In the genomic region with DNA sequence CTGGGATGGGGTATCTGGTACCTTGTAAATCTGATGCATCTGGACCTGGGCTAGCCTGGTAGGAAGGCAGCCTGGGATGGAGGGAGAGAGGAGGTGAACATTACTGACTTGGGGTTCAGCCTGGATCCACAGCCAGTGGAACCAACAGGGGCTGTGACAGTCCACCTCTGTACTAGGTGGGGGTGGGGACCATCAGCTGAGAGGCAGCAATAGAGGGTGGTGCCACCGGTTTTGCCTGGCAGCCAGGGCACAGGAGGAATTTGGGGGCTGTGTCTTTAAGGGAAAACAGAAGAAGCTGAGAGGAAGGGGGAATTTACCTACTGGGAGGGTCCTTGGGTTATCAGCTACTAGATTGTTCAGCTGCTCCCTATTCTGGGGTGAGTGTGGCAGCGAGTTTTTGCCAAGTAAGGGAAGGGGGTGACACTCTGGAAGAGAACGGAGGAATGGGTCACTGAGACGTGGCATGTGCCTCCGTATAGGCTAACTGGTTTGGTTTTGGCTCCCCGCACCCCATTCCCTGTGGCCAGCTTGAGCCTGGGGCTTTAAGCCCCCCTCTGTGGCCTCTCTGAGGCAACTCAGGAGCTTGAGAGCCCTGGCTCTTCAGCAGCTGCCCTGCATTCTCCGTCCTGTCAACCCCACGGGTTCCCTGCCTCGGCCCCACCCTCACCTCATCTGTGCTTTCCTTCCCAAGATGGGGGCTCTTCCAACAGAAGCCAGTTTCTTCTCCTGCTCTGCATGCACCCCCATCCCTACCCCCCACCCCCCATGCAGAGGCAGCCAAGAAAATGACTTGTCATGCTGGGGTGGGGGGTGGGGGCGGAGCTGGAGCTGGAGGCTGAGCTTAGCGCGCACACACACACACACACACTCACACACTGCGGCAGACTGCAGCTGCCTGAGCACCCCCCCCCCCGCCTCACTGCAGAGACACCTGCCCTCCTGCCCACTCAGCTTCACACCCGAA, we compare ENCODE assay signal across 8 mouse cellular contexts. TPM values are rescaled to one million over a fixed set of nuclear protein-coding genes. Genes with fewer than 3 reads are reported as not detected.
A peak's percentile ranks its signal among the peaks of the same experiment; 100 is the strongest.
DNase-seq lines count a peak whose midpoint lies in the region; ATAC-seq and TF ChIP-seq lines count a peak whose summit lies in the region.

No protein-coding gene starts in this region.

- intact Hi-C loops in heart, adult 2 months (cut with DNase I), result no loop called here

- H3K27me3 ChIP-seq in heart, adult 2 months (ENCODE audit: control insufficient read depth, insufficient read depth, low read length), result no peaks in the 10 kb centered on the region

- TF ChIP-seq CTCF in heart, adult 2 months (IDR thresholded peaks at IDR 0.05), result no peak

- H3K4me1 ChIP-seq in heart, adult 2 months (ENCODE audit: control insufficient read depth, insufficient read depth, low read length), result peaks cover 7% of the 10 kb centered on the region

- no peak for TF ChIP-seq EP300 in heart, adult 2 months (IDR thresholded peaks at IDR 0.05; ENCODE audit: insufficient read depth, low read depth, low read length)

- no peaks in the 10 kb centered on the region for H3K79me2 ChIP-seq in heart, adult 2 months (replicated peaks; ENCODE audit: control insufficient read depth, insufficient read depth, low read length)

- H3K9ac ChIP-seq in heart, adult 2 months (ENCODE audit: low read depth, low read length), result peak overlapping the region; percentile 33

- H3K27ac ChIP-seq in heart, adult 2 months, result peak overlapping the region; percentile 51

- WGBS in heart, adult 2 months, result 24% methylated on average over 13 of the region's 15 CpGs

- H3K36me3 ChIP-seq in heart, adult 2 months (ENCODE audit: control insufficient read depth, insufficient read depth, low read length), result no peaks in the 10 kb centered on the region

- DNase-seq in layer of hippocampus, adult 11-12 months (ENCODE audit: low spot score), result peak; percentile 66
- DNase-seq in layer of hippocampus, adult 9-10 months (ENCODE audit: low spot score), result no peak
- peak; percentile 66 to 70 for DNase-seq in cerebellum, adult 18-20 months
- DNase-seq in heart, adult 2 months, result peak in 1 of 2 experiments; percentile 50
- DNase-seq in layer of hippocampus, postnatal 25 days (ENCODE audit: extremely low spot score in 1 of 2, low spot score in 1 of 2), result peak; percentile 51 to 53
- DNase-seq in naive thymus-derived CD4-positive, alpha-beta T cell, adult 2 months (ENCODE audit: low read depth), result peak; percentile 45
- no peak for DNase-seq in adrenal gland, postnatal 25 days

- no peak for TF ChIP-seq POLR2A in heart, adult 2 months (IDR thresholded peaks at IDR 0.05; ENCODE audit: insufficient read depth, low read depth, low read length)

- H3K4me3 ChIP-seq in heart, adult 2 months, result peak overlapping the region; percentile 44

- ATAC-seq in megakaryocyte-erythroid progenitor cell, adult 5-6 weeks (replicated peaks; ENCODE audit: low FRiP score, low TSS enrichment, poor library complexity, severe bottlenecking), result no peak

RNA-seq across cellular contexts. Expression of a gene that starts 6.5 kb away (rescaled TPM):
- total RNA-seq in heart, adult 2 months (2021), result 1 to 10 TPM; 4.4 to 5.8 TPM
- polyA plus RNA-seq in heart, adult 2 months (2012; rRNA removed), result 3.1 and 4.3 TPM in 2 replicates
- 100 to 1,000 TPM; 513 to 580 TPM for total RNA-seq in layer of hippocampus, postnatal 25 days (2021)
- total RNA-seq in adrenal gland, postnatal 25 days (2021), result 4.9 and 6.2 TPM in 2 replicates
- 0.10 TPM in 1 of 2 replicates, not detected in the other for total RNA-seq in megakaryocyte-erythroid progenitor cell, adult 5-6 weeks (2014; fragmentation: Nextera tagmentation)
- not detected in 2 replicates for total RNA-seq in megakaryocyte-erythroid progenitor cell, adult 5-6 weeks (2017)

RNA-seq across cellular contexts. Expression of a gene that starts 24.7 kb away (rescaled TPM):
- total RNA-seq in heart, adult 2 months (2021), result 10 to 100 TPM; 28.3 to 29.4 TPM
- 13.0 and 25.6 TPM in 2 replicates for polyA plus RNA-seq in heart, adult 2 months (2012; rRNA removed)
- 100 to 1,000 TPM; 130 to 154 TPM for total RNA-seq in layer of hippocampus, postnatal 25 days (2021)
- 82.8 and 89.4 TPM in 2 replicates for total RNA-seq in adrenal gland, postnatal 25 days (2021)
- total RNA-seq in megakaryocyte-erythroid progenitor cell, adult 5-6 weeks (2014; fragmentation: Nextera tagmentation), result 22.9 and 33.3 TPM in 2 replicates
- 22.6 and 31.8 TPM in 2 replicates for total RNA-seq in megakaryocyte-erythroid progenitor cell, adult 5-6 weeks (2017)

RNA-seq across cellular contexts. Expression of a gene that starts 59.3 kb away (rescaled TPM):
- 10 to 100 TPM; 85.1 to 93.6 TPM for total RNA-seq in heart, adult 2 months (2021)
- polyA plus RNA-seq in heart, adult 2 months (2012; rRNA removed), result 44.3 and 65.0 TPM in 2 replicates
- total RNA-seq in layer of hippocampus, postnatal 25 days (2021), result 100 to 1,000 TPM in 1 of 2 experiments, 10 to 100 TPM in 1; 85.1 to 111 TPM
- 51.9 and 56.6 TPM in 2 replicates for total RNA-seq in adrenal gland, postnatal 25 days (2021)
- 8.4 and 14.2 TPM in 2 replicates for total RNA-seq in megakaryocyte-erythroid progenitor cell, adult 5-6 weeks (2014; fragmentation: Nextera tagmentation)
- 8.2 and 10.1 TPM in 2 replicates for total RNA-seq in megakaryocyte-erythroid progenitor cell, adult 5-6 weeks (2017)

Comparison
In these comparisons a context has a peak if more than half of its experiments do, and no peak if none do; other contexts are left out.
1. DNase-seq: peak in layer of hippocampus, adult 11-12 months (single experiment), cerebellum, adult 18-20 months (2 of 2), layer of hippocampus, postnatal 25 days (2 of 2) and naive thymus-derived CD4-positive, alpha-beta T cell, adult 2 months (single experiment); none in layer of hippocampus, adult 9-10 months (single experiment) and adrenal gland, postnatal 25 days (single experiment).
2. RNA of a gene that starts 6.5 kb away (total RNA-seq): 513 to 580 TPM in layer of hippocampus, postnatal 25 days; 4.9 to 6.2 TPM in adrenal gland, postnatal 25 days, 4.4 to 5.8 TPM in heart, adult 2 months and 0.10 TPM in megakaryocyte-erythroid progenitor cell, adult 5-6 weeks; every median in the first group is over 10 times any median in the second.